Mouse (Mus musculus): ENCODE measurements around the gene Rfxap.
"Not testable (repeated sequence)": the region's sequence is repeated elsewhere in the genome, so short reads cannot be mapped to it uniquely, and the experiment has no call there.

Rfxap gene

GRCm38 (mm10) chr3:54766811-54767210 is 40.8 kb downstream of the Rfxap start:
- DNase-seq (ENCODE audit: low read depth, low spot score): no peak

- no peak for DNase-seq (ENCODE audit: low read depth, low spot score)
Observed at GRCm38 (mm10) chr3:54766034-54766433, 41.6 kb downstream of the Rfxap start.

- not testable (repeated sequence) for DNase-seq (ENCODE audit: low read depth, low spot score)
Observed at GRCm38 (mm10) chr3:54765521-54765920, 42.1 kb downstream of the Rfxap start.

- no peak for DNase-seq (ENCODE audit: low read depth, low spot score)
Observed at GRCm38 (mm10) chr3:54764418-54764817, 43.2 kb downstream of the Rfxap start.

- no peak for DNase-seq (ENCODE audit: low read depth, low spot score)
Observed at GRCm38 (mm10) chr3:54761258-54761657, 46.3 kb downstream of the Rfxap start.

GRCm38 (mm10) chr3:54760321-54761115 is 47.1 kb downstream of the Rfxap start:
- no peak for DNase-seq (ENCODE audit: low read depth, low spot score)

GRCm38 (mm10) chr3:54759211-54759610 is 48.4 kb downstream of the Rfxap start:
- no peak for DNase-seq (ENCODE audit: low read depth, low spot score)

GRCm38 (mm10) chr3:54757446-54757845 is 50.1 kb downstream of the Rfxap start:
- no peak for DNase-seq (ENCODE audit: low read depth, low spot score)

GRCm38 (mm10) chr3:54756058-54756457 is 51.5 kb downstream of the Rfxap start:
- DNase-seq (ENCODE audit: low read depth, low spot score): no peak

- peak; percentile 51 for DNase-seq (ENCODE audit: low read depth, low spot score)
Observed at GRCm38 (mm10) chr3:54755145-54756041, 52.2 kb downstream of the Rfxap start, which contains the start of gene Smad9. Gene Smad9, plus strand, starts transcription at chr3:54755582.

GRCm38 (mm10) chr3:54753411-54753810 is 54.2 kb downstream of the Rfxap start:
- DNase-seq (ENCODE audit: low read depth, low spot score): no peak

Measured in mesoderm, embryonic 11.5 days (tissue).